9 mouse cellular contexts compared by ENCODE assay signal in the genomic region with DNA sequence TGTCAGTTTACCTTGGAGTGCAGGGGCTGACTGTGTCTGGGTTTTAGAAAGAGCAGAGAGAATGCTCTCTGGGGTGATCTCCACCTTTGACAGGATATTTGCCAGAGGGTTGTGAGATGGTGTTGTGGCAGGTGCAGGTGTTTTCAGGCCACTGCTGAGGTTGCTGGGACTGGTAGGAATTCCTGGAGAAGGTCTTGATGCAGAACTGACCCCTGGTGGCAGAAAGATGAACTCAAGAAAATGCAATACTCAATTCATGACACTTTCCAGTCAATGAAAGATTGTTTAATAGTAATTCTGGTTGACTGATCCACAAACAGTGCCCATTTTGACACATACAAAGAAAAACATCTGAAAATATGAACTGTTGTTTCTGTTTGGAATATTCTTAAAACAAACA. TPM values are rescaled to one million over a fixed set of nuclear protein-coding genes. Genes with fewer than 3 reads are reported as not detected.
DNase-seq lines count a peak whose midpoint lies in the region; ATAC-seq and TF ChIP-seq lines count a peak whose summit lies in the region.
"Had no signal": no experiment of that assay in that cellular context is flagged by ENCODE, and none has a peak within 500 bp of the region (broad histone marks: within the 10 kb centered on the region; RNA-seq: fewer than 3 reads in every experiment).

No protein-coding gene starts in this region.

- DNase-seq in gastrocnemius, adult 2 months: no peak
- DNase-seq in gastrocnemius, postnatal 14 days: no peak
- peak; percentile 36 for DNase-seq in urinary bladder, postnatal 14 days (ENCODE audit: low spot score)
- no peak for DNase-seq in urinary bladder, postnatal 25 days (ENCODE audit: low spot score)
- peak; percentile 17 to 54 for DNase-seq in kidney, postnatal 36 days
- no peak for DNase-seq in cerebellum, postnatal 4 days (ENCODE audit: low spot score in 2 of 2)
- no peak for DNase-seq in midbrain, embryonic 10.5 days (ENCODE audit: low spot score)

- intact Hi-C loops in gastrocnemius, adult 2 months (cut with DNase I): loop anchor here (1.0 to 5.0 kb wide), 3 partner anchors 60 to 255 kb away; no protein-coding TSS in a partner anchor
- intact Hi-C loops in gastrocnemius, postnatal 14 days (cut with DNase I; ENCODE audit: low total_unique reads): loop anchor here (10.0 kb wide), 2 partner anchors 137 to 257 kb away; no protein-coding TSS in a partner anchor

- H3K9me3 ChIP-seq in midbrain, embryonic 10.5 days (replicated peaks): no peaks in the 10 kb centered on the region
- H3K9me3 ChIP-seq: neural tube, embryonic 12.5 days had no signal

- TF ChIP-seq CTCF in gastrocnemius, adult 2 months (IDR thresholded peaks at IDR 0.05): peak; percentile 67

- ATAC-seq in activated CD4-positive, CD25-positive, alpha-beta regulatory T cell, adult 4 months: no peak

- H3K27ac ChIP-seq in gastrocnemius, adult 2 months: no peak overlapping the region
- H3K27ac ChIP-seq in midbrain, embryonic 10.5 days (replicated peaks): no peak overlapping the region
- H3K27ac ChIP-seq: neural tube, embryonic 12.5 days had no signal

- no peaks in the 10 kb centered on the region for H3K27me3 ChIP-seq in midbrain, embryonic 10.5 days (ENCODE audit: low read depth, poor library complexity, severe bottlenecking)
- H3K27me3 ChIP-seq: neural tube, embryonic 12.5 days had no signal

- H3K4me1 ChIP-seq in midbrain, embryonic 10.5 days: no peaks in the 10 kb centered on the region
- H3K4me1 ChIP-seq: neural tube, embryonic 12.5 days had no signal

- peaks cover 100% of the 10 kb centered on the region for H3K36me3 ChIP-seq in midbrain, embryonic 10.5 days

- no peak overlapping the region for H3K4me3 ChIP-seq in gastrocnemius, adult 2 months
- no peak overlapping the region for H3K4me3 ChIP-seq in midbrain, embryonic 10.5 days
- H3K4me3 ChIP-seq: neural tube, embryonic 12.5 days had no signal

RNA-seq across cellular contexts. Expression of gene Tars2, which starts 12.0 kb away (rescaled TPM):
- 10 to 100 TPM; 23.0 to 30.8 TPM for total RNA-seq in gastrocnemius, adult 2 months (2021)
- 10 to 100 TPM; 29.0 to 29.6 TPM for total RNA-seq in gastrocnemius, postnatal 14 days (2021)
- 10 to 100 TPM; 67.4 to 73.6 TPM for polyA plus RNA-seq in activated CD4-positive, CD25-positive, alpha-beta regulatory T cell, adult 4 months (2017; shearing (Covaris generic))
- polyA plus RNA-seq in midbrain, embryonic 10.5 days (2016; fragmentation: Nextera tagmentation; extraction: Ambion mirVana): 54.1 and 64.4 TPM in 2 replicates

RNA-seq across cellular contexts. Expression of gene Ecm1, which starts 32.6 kb away (rescaled TPM):
- 10 to 100 TPM; 18.0 to 23.0 TPM for total RNA-seq in gastrocnemius, adult 2 months (2021)
- 10 to 100 TPM; 16.7 to 18.5 TPM for total RNA-seq in gastrocnemius, postnatal 14 days (2021)
- 100 to 1,000 TPM; 115 to 149 TPM for polyA plus RNA-seq in activated CD4-positive, CD25-positive, alpha-beta regulatory T cell, adult 4 months (2017; shearing (Covaris generic))
- polyA plus RNA-seq in midbrain, embryonic 10.5 days (2016; fragmentation: Nextera tagmentation; extraction: Ambion mirVana): 18.1 and 19.5 TPM in 2 replicates

RNA-seq across cellular contexts. Expression of gene Rprd2, which starts 46.7 kb away (rescaled TPM):
- total RNA-seq in gastrocnemius, adult 2 months (2021): 10 to 100 TPM; 32.4 to 35.2 TPM
- 10 to 100 TPM; 29.0 to 29.3 TPM for total RNA-seq in gastrocnemius, postnatal 14 days (2021)
- 10 to 100 TPM; 22.7 to 26.4 TPM for polyA plus RNA-seq in activated CD4-positive, CD25-positive, alpha-beta regulatory T cell, adult 4 months (2017; shearing (Covaris generic))
- polyA plus RNA-seq in midbrain, embryonic 10.5 days (2016; fragmentation: Nextera tagmentation; extraction: Ambion mirVana): 18.1 and 22.1 TPM in 2 replicates

Comparison
In these comparisons a context has a peak if more than half of its experiments do, and no peak if none do; other contexts are left out.
1. DNase-seq: peak in urinary bladder, postnatal 14 days (single experiment) and kidney, postnatal 36 days (2 of 2); none in gastrocnemius, adult 2 months (single experiment), gastrocnemius, postnatal 14 days (single experiment), urinary bladder, postnatal 25 days (single experiment), cerebellum, postnatal 4 days (0 of 2) and midbrain, embryonic 10.5 days (single experiment).